Comparison of ENCODE assay signal across 18 mouse cellular contexts in genomic region chr12:108389718-108390117, GRCm38 (mm10). TPM values are rescaled to one million over a fixed set of nuclear protein-coding genes. Genes with fewer than 3 reads are reported as not detected.
"Had no signal": no experiment of that assay in that cellular context is flagged by ENCODE, and none has a peak within 500 bp of the region (broad histone marks: within the 10 kb centered on the region; RNA-seq: fewer than 3 reads in every experiment).

No protein-coding gene starts in this region.

- H3K4me2 ChIP-seq: lung, embryonic 15.5 days; midbrain, embryonic 11.5 days; neural tube, embryonic 12.5 days; stomach, embryonic 15.5 days had no signal

- H3K4me1 ChIP-seq: megakaryocyte, embryonic 14.5 days had no signal

- H3K27ac ChIP-seq: lung, embryonic 15.5 days; macrophage; neural tube, embryonic 12.5 days; stomach, embryonic 15.5 days; stomach, postnatal 0 days had no signal

- H3K36me3 ChIP-seq: lung, embryonic 15.5 days; neural tube, embryonic 12.5 days; stomach, embryonic 15.5 days had no signal

- H3K9ac ChIP-seq: liver, postnatal 0 days; lung, embryonic 15.5 days; neural tube, embryonic 12.5 days; stomach, embryonic 15.5 days had no signal

- ATAC-seq: liver, postnatal 0 days; lung, postnatal 0 days; midbrain, embryonic 16.5 days had no signal

- DNase-seq: liver, postnatal 0 days; lung, adult 2 months; lung, postnatal 14 days; lung, postnatal 36 days; midbrain, embryonic 14.5 days; right cerebral cortex, postnatal 14 days; thymus, adult 2 months; thymus, postnatal 25 days; thymus, postnatal 4 days had no signal

- H3K4me3 ChIP-seq: lung, embryonic 15.5 days; megakaryocyte, embryonic 14.5 days; neural tube, embryonic 12.5 days; stomach, embryonic 15.5 days had no signal

- H3K27me3 ChIP-seq: lung, embryonic 15.5 days; neural tube, embryonic 12.5 days; stomach, embryonic 15.5 days had no signal

- H3K9me3 ChIP-seq: lung, embryonic 15.5 days; megakaryocyte, embryonic 14.5 days; neural tube, embryonic 12.5 days; stomach, embryonic 15.5 days had no signal

RNA-seq across cellular contexts. Expression of gene Eml1, which starts 19.0 kb away (rescaled TPM):
- polyA plus RNA-seq: macrophage had no signal

RNA-seq across cellular contexts. Expression of gene Cyp46a1, which starts 55.5 kb away (rescaled TPM):
- polyA plus RNA-seq: macrophage had no signal
